Mouse (Mus musculus) embryo, embryonic 10 days (tissue): ENCODE measurements around the gene Sstr5.

Experiments used
- DNase-seq: peaks from one replicate; pipeline ENCODE4 v3.0.0-alpha.2; 2015; ENCODE audit warnings: low spot score

The Sstr5 gene

GRCm38 (mm10) chr17:25497013-25497412 is at the start of gene Sstr5:
Gene Sstr5 (minus strand): TSS chr17:25497288.
- DNase-seq, result peak; percentile 81

GRCm38 (mm10) chr17:25541768-25542167 is 44.7 kb upstream of the Sstr5 start:
- DNase-seq, result no peak

- no peak for DNase-seq
Measured at GRCm38 (mm10) chr17:25540731-25541130, 43.6 kb upstream of the Sstr5 start.

- DNase-seq, result no peak
Measured at GRCm38 (mm10) chr17:25538945-25539875, 42.1 kb upstream of the Sstr5 start.

GRCm38 (mm10) chr17:25530357-25531022 is 33.4 kb upstream of the Sstr5 start:
- no peak for DNase-seq

- DNase-seq, result no peak
Measured at GRCm38 (mm10) chr17:25522080-25522479, 25.0 kb upstream of the Sstr5 start.

- no peak for DNase-seq
Measured at GRCm38 (mm10) chr17:25520492-25520891, 23.4 kb upstream of the Sstr5 start.

- DNase-seq, result no peak
Measured at GRCm38 (mm10) chr17:25519511-25519910, 22.4 kb upstream of the Sstr5 start.

GRCm38 (mm10) chr17:25518144-25518543 is 21.1 kb upstream of the Sstr5 start:
- no peak for DNase-seq

GRCm38 (mm10) chr17:25516315-25516714 is 19.2 kb upstream of the Sstr5 start:
- no peak for DNase-seq

GRCm38 (mm10) chr17:25514055-25514454 is 17.0 kb upstream of the Sstr5 start:
- DNase-seq, result no peak

GRCm38 (mm10) chr17:25511876-25512275 is 14.8 kb upstream of the Sstr5 start:
- DNase-seq, result no peak

- no peak for DNase-seq
Measured at GRCm38 (mm10) chr17:25510074-25510830, 13.2 kb upstream of the Sstr5 start.

- DNase-seq, result peak; percentile 74
Measured at GRCm38 (mm10) chr17:25508860-25509577, 11.9 kb upstream of the Sstr5 start.

- peak; percentile 84 for DNase-seq
Measured at GRCm38 (mm10) chr17:25507799-25508198, 10.7 kb upstream of the Sstr5 start.

GRCm38 (mm10) chr17:25502599-25502998 is 5.5 kb upstream of the Sstr5 start:
- no peak for DNase-seq

- DNase-seq, result no peak
Measured at GRCm38 (mm10) chr17:25482092-25482491, 15.0 kb downstream of the Sstr5 start.

- DNase-seq, result no peak
Measured at GRCm38 (mm10) chr17:25480820-25481219, 16.3 kb downstream of the Sstr5 start.

- no peak for DNase-seq
Measured at GRCm38 (mm10) chr17:25480152-25480551, 16.9 kb downstream of the Sstr5 start.

GRCm38 (mm10) chr17:25475946-25476744 is 20.9 kb downstream of the Sstr5 start:
- DNase-seq, result peak; percentile 78
